In genomic region chrX:107148681-107149080, GRCm38 (mm10) we compare ENCODE assay signal across 9 mouse cellular contexts. TPM values are rescaled to one million over a fixed set of nuclear protein-coding genes. Genes with fewer than 3 reads are reported as not detected.
DNase-seq lines count a peak whose midpoint lies in the region; ATAC-seq and TF ChIP-seq lines count a peak whose summit lies in the region.
"Had no signal": no experiment of that assay in that cellular context is flagged by ENCODE, and none has a peak within 500 bp of the region (broad histone marks: within the 10 kb centered on the region; RNA-seq: fewer than 3 reads in every experiment).

Gene P2ry10b (plus strand): TSS chrX:107148927.

- no peaks in the 10 kb centered on the region for H3K79me2 ChIP-seq in CH12.LX (replicated peaks; ENCODE audit: control insufficient read depth, extremely low read depth, insufficient read depth, poor library complexity, severe bottlenecking)

- no peak for TF ChIP-seq POLR2A in CH12.LX (IDR thresholded peaks at IDR 0.05; ENCODE audit: low read depth, low read length)
- TF ChIP-seq POLR2A in embryonic fibroblast, embryonic 13.5 days (IDR thresholded peaks at IDR 0.05; ENCODE audit: low read depth, low read length): no peak

- DNase-seq in intestine, embryonic 14.5 days (ENCODE audit: low spot score): no peak
- no peak for DNase-seq in CH12.LX (ENCODE audit: extremely low read depth)
- no peak for DNase-seq in frontal cortex, postnatal 14 days (ENCODE audit: low spot score in 2 of 2)
- no peak for DNase-seq in cerebellum, postnatal 4 days (ENCODE audit: low spot score in 2 of 2)
- DNase-seq: cerebellum, postnatal 36 days; kidney, postnatal 36 days had no signal

- TF ChIP-seq RAD21 in CH12.LX (IDR thresholded peaks at IDR 0.05; ENCODE audit: low read depth, low read length): no peak

- dilution Hi-C loops in CH12.LX (cut with MboI; ENCODE audit: extremely low pct_ligation_motif_present, extremely low pct_unique_long_range_greater_than_20kb, low sequenced_read_pairs): no loop called here

- H3K27me3 ChIP-seq in intestine, embryonic 14.5 days (replicated peaks; ENCODE audit: control insufficient read depth, insufficient read depth, low read length): no peaks in the 10 kb centered on the region
- H3K27me3 ChIP-seq in intestine, postnatal 0 days (replicated peaks; ENCODE audit: control insufficient read depth, insufficient read depth, low read length): no peaks in the 10 kb centered on the region
- H3K27me3 ChIP-seq in CH12.LX (replicated peaks): no peaks in the 10 kb centered on the region

- ATAC-seq in intestine, embryonic 14.5 days (replicated peaks; ENCODE audit: low FRiP score, low TSS enrichment, low read depth): no peak
- ATAC-seq in intestine, postnatal 0 days: no peak
- ATAC-seq in megakaryocyte progenitor cell, adult 5-6 weeks (replicated peaks; ENCODE audit: poor library complexity): 0 out of 2 replicates have a peak, but pooled peaks have one; percentile 23

- H3K4me2 ChIP-seq in intestine, embryonic 14.5 days (ENCODE audit: low read length): no peak within 1 kb of the TSS
- H3K4me2 ChIP-seq in intestine, postnatal 0 days (replicated peaks; ENCODE audit: low read depth): no peak within 1 kb of the TSS
- peak within 1 kb of the TSS; percentile 13; the same call in 1 of the 2 replicates for H3K4me2 ChIP-seq in CH12.LX (ENCODE audit: insufficient read depth, low read depth, poor library complexity, severe bottlenecking)

- no peak within 1 kb of the TSS for H3K4me3 ChIP-seq in intestine, embryonic 14.5 days (ENCODE audit: low read depth, low read length)
- H3K4me3 ChIP-seq in intestine, postnatal 0 days (ENCODE audit: low read depth, low read length): no peak within 1 kb of the TSS
- H3K4me3 ChIP-seq in CH12.LX (replicated peaks in 1 of 3; ENCODE audit: low read depth in 2 of 3, low read length in 2 of 3, poor library complexity in 1 of 3): peak within 1 kb of the TSS in 1 of 3 experiments; percentile 45
- no peak within 1 kb of the TSS for H3K4me3 ChIP-seq in embryonic fibroblast, embryonic 13.5 days (ENCODE audit: insufficient read depth, low read length)

- no peak for TF ChIP-seq EP300 in CH12.LX (IDR thresholded peaks at IDR 0.05; ENCODE audit: low read length)

- no peaks in the 10 kb centered on the region for H3K36me3 ChIP-seq in intestine, embryonic 14.5 days (ENCODE audit: control insufficient read depth, insufficient read depth, low read length)
- no peaks in the 10 kb centered on the region for H3K36me3 ChIP-seq in intestine, postnatal 0 days (ENCODE audit: control insufficient read depth, insufficient read depth)
- no peaks in the 10 kb centered on the region for H3K36me3 ChIP-seq in CH12.LX (replicated peaks in 1 of 2; ENCODE audit: control insufficient read depth in 1 of 2, insufficient read depth in 1 of 2, low read length in 1 of 2)

- TF ChIP-seq CTCF in intestine, postnatal 0 days (IDR thresholded peaks at IDR 0.05; ENCODE audit: low read depth): no peak
- TF ChIP-seq CTCF in CH12.LX (conservative IDR thresholded peaks at IDR 0.05 in 1 of 2, IDR thresholded peaks at IDR 0.05 in 1 of 2; ENCODE audit: low read depth in 2 of 2, low read length in 2 of 2): no peak
- no peak for TF ChIP-seq CTCF in embryonic fibroblast, embryonic 13.5 days (IDR thresholded peaks at IDR 0.05; ENCODE audit: borderline replicate concordance, insufficient read depth, low read length)

- 77% methylated on average over 3 of the region's 3 CpGs for WGBS in intestine, embryonic 14.5 days
- 64% methylated on average over 3 of the region's 3 CpGs for WGBS in intestine, postnatal 0 days

- no peaks in the 10 kb centered on the region; the same call in 1 of the 2 replicates for H3K4me1 ChIP-seq in intestine, embryonic 14.5 days (replicated peaks; ENCODE audit: control insufficient read depth, insufficient read depth, low read length)
- no peaks in the 10 kb centered on the region for H3K4me1 ChIP-seq in intestine, postnatal 0 days (replicated peaks; ENCODE audit: control insufficient read depth, insufficient read depth, low read length)
- no peaks in the 10 kb centered on the region for H3K4me1 ChIP-seq in CH12.LX (ENCODE audit: control insufficient read depth in 1 of 2, insufficient read depth in 2 of 2)
- no peaks in the 10 kb centered on the region for H3K4me1 ChIP-seq in embryonic fibroblast, embryonic 13.5 days (ENCODE audit: control insufficient read depth, insufficient read depth, low read length)

- H3K27ac ChIP-seq in intestine, embryonic 14.5 days (ENCODE audit: low read depth): peak within 1 kb of the TSS; percentile 48; the same call in 1 of the 2 replicates
- H3K27ac ChIP-seq in intestine, postnatal 0 days (ENCODE audit: low read depth, low read length): no peak within 1 kb of the TSS
- H3K27ac ChIP-seq in CH12.LX (ENCODE audit: insufficient read depth, low read depth): no peak within 1 kb of the TSS
- peak within 1 kb of the TSS; percentile 83 for H3K27ac ChIP-seq in embryonic fibroblast, embryonic 13.5 days (ENCODE audit: insufficient read depth, low read length)

- H3K9me3 ChIP-seq in intestine, embryonic 14.5 days (ENCODE audit: control insufficient read depth, low read length): no peaks in the 10 kb centered on the region
- H3K9me3 ChIP-seq in intestine, postnatal 0 days (ENCODE audit: control insufficient read depth): no peaks in the 10 kb centered on the region
- H3K9me3 ChIP-seq in CH12.LX (replicated peaks; ENCODE audit: low read length): no peaks in the 10 kb centered on the region

- in situ Hi-C loops in CH12.LX (cut with MboI; ENCODE audit: low pct_ligation_motif_present, low pct_unique_long_range_greater_than_20kb, low sequenced_read_pairs): no loop called here

- no peak within 1 kb of the TSS for H3K9ac ChIP-seq in intestine, embryonic 14.5 days (ENCODE audit: low read length)
- no peak within 1 kb of the TSS for H3K9ac ChIP-seq in intestine, postnatal 0 days (ENCODE audit: low read depth, low read length)
- no peak within 1 kb of the TSS for H3K9ac ChIP-seq in CH12.LX (ENCODE audit: insufficient read depth, low read depth)

TF ChIP-seq in CH12.LX, 34 proteins besides CTCF, POLR2A, EP300 and RAD21:
- TF ChIP-seq UBTF (IDR thresholded peaks at IDR 0.05; ENCODE audit: low read depth, low read length): no peak
- TF ChIP-seq KAT2A (IDR thresholded peaks at IDR 0.05; ENCODE audit: insufficient replicate concordance, low read length): no peak
- TF ChIP-seq ELF1 (IDR thresholded peaks at IDR 0.05; ENCODE audit: low read depth, low read length): no peak
- TF ChIP-seq ZKSCAN1 (IDR thresholded peaks at IDR 0.05; ENCODE audit: borderline replicate concordance, low read depth, low read length): no peak
TF ChIP-seq in CH12.LX: peak in this region for 0.

RNA-seq across cellular contexts. Expression of gene P2ry10b, which starts in this region (rescaled TPM):
- polyA plus RNA-seq in intestine, embryonic 14.5 days (2014; fragmentation: Nextera tagmentation; extraction: Ambion mirVana): 0.51 and 0.60 TPM in 2 replicates
- polyA plus RNA-seq in intestine, postnatal 0 days (2015; fragmentation: Nextera tagmentation; extraction: Ambion mirVana): 0.18 and 0.31 TPM in 2 replicates
- total RNA-seq in CH12.LX (2012; rRNA removed): 1.0 and 1.2 TPM in 2 replicates
- 2.7 and 4.3 TPM in 2 replicates for total RNA-seq in CH12.LX (2014; rRNA removed)
- polyA plus RNA-seq in CH12.LX (2012; ENCODE audit: insufficient read length, low read depth): 1.3 and 1.4 TPM in 2 replicates
- polyA plus RNA-seq in embryonic fibroblast, embryonic 13.5 days (2011; ENCODE audit: insufficient read length, low read depth, missing spikeins): 3.9 and 4.2 TPM in 2 replicates
- total RNA-seq in megakaryocyte progenitor cell, adult 5-6 weeks (2015): 0.29 and 0.44 TPM in 2 replicates
- 0.08 and 0.20 TPM in 2 replicates for total RNA-seq in megakaryocyte progenitor cell, adult 5-6 weeks (2017)

Comparison
In these comparisons a context has a peak if more than half of its experiments do, and no peak if none do; other contexts are left out.
1. H3K27ac ChIP-seq: peak in intestine, embryonic 14.5 days (single experiment) and embryonic fibroblast, embryonic 13.5 days (single experiment); none in intestine, postnatal 0 days (single experiment) and CH12.LX (single experiment).
2. Peak in ATAC-seq in megakaryocyte progenitor cell, adult 5-6 weeks; RNA of the gene not detected or under 1 TPM.